Mouse (Mus musculus) cortical plate, adult 2 months (tissue): Measurements from ENCODE around the gene Ttpal. TPM values are rescaled to one million over a fixed set of nuclear protein-coding genes. Genes with fewer than 3 reads are reported as not detected.
"Not testable (repeated sequence)": the region's sequence is repeated elsewhere in the genome, so short reads cannot be mapped to it uniquely, and the experiment has no call there.

ENCODE experiments used
- H3K27ac ChIP-seq: fragments of 200-500 bp; 2 replicates; pipeline ENCODE4 v1.5.1; 2012; ENCODE audit warnings: low read length, control low read depth, inconsistent platforms; ENCODE audit not compliant: insufficient read depth
- H3K4me1 ChIP-seq: fragments of 200-500 bp; 2 replicates; pipeline ENCODE4 v1.6.1; 2011; ENCODE audit warnings: low read length; ENCODE audit not compliant: control insufficient read depth, insufficient read depth
- H3K4me3 ChIP-seq: fragments of 200-500 bp; 2 replicates; pipeline ENCODE4 v1.5.1; 2011; ENCODE audit warnings: mild to moderate bottlenecking, low read length, control low read depth; ENCODE audit not compliant: insufficient read depth
- CTCF ChIP-seq: fragments of 200-500 bp; IDR thresholded peaks from 2 replicates; pipeline ENCODE4 v1.5.1; 2011; ENCODE audit warnings: mild to moderate bottlenecking, control low read depth, low read length; ENCODE audit not compliant: insufficient read depth; ENCODE audit errors: extremely low read depth
- POLR2A ChIP-seq: fragments of 200-500 bp; IDR thresholded peaks from 2 replicates; pipeline ENCODE4 v1.6.1; 2011; ENCODE audit warnings: mild to moderate bottlenecking, low read length, control low read depth; ENCODE audit not compliant: insufficient read depth; ENCODE audit errors: extremely low read depth
- polyA plus RNA-seq: library from polyadenylated mRNA; depleted of rRNA; stranded (reverse); fragments of >200 nt; gene quantifications from 2 replicates; pipeline ENCODE4 v1.2.3, GENCODE M21; 2012

Ttpal gene
- polyA plus RNA-seq, 1 experiment, result 49.3 TPM

DNA sequence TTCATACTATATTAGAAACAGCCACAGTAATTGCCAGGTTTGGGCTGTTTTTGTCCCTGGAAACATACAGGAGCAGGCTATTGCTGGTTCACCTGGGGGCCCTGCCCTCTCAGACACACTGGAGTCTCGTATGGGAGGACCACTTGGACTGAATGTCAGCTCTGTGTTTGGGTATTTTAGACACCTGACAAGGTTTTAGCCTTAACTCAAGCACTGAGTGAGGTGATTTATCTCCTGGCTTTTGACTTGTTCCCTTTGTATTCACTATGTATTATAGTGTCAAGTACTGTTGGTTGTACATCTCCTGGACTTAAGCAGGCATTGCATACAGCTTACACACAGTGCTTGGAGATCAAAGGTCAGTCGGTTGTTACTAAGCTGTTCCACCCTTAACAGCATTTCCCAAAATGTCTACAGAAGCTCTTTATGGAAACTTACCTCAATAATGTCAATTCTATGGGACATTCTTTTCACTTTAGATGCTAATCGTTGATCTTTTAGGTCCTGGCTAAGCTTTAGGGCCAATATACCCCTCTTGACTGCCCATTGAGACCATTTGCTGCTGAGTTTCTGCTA lies 14.6 kb downstream of the Ttpal start:
- Histone ChIP-seq H3K4me3 (no peak overlapping the region), H3K4me1 (no peaks in the 10 kb centered on the region), H3K27ac (no peak overlapping the region)
- no peak for TF ChIP-seq CTCF
- no peak for TF ChIP-seq POLR2A

DNA sequence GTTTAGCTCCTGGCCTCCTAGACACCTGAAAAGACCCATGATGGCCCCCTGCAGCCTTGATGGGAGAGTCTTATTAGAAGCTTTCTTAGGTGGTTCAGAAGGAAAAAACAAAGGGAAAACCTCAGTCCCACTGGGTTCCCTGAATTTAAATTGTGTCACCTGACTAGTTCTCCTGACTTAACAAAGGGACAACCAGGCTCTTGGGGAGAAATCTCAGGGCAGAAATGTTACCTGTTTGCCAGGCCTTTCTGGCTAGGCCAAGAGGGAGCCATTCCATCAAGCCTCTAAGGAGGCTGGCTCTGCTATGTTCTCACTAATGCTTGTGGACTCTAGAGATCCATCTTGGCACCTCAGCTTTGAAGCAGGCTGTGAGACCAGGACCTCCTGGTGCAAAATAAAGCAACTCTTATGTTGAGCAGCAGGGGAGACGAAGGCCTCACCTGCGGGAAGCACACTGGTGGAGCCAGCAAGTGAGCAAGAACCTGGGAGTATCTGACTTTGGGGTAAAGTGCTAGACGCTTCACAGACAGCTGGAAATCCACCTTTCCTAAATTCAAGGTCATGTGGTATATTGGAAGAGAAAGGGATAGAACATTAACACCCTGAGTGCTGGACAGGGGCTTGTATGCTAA lies 15.2 kb downstream of the Ttpal start:
- H3K27ac ChIP-seq, result no peak overlapping the region
- no peaks in the 10 kb centered on the region for H3K4me1 ChIP-seq
- no peak overlapping the region for H3K4me3 ChIP-seq
- TF ChIP-seq POLR2A, result no peak
- TF ChIP-seq CTCF, result no peak

GRCm38 (mm10) chr2:163617874-163618273 lies 15.8 kb downstream of the Ttpal start:
- Histone ChIP-seq H3K4me3 (no peak overlapping the region), H3K4me1 (peaks cover 2% of the 10 kb centered on the region; the same call in 1 of the 2 replicates), H3K27ac (no peak overlapping the region)
- no peak for TF ChIP-seq POLR2A
- no peak for TF ChIP-seq CTCF

DNA sequence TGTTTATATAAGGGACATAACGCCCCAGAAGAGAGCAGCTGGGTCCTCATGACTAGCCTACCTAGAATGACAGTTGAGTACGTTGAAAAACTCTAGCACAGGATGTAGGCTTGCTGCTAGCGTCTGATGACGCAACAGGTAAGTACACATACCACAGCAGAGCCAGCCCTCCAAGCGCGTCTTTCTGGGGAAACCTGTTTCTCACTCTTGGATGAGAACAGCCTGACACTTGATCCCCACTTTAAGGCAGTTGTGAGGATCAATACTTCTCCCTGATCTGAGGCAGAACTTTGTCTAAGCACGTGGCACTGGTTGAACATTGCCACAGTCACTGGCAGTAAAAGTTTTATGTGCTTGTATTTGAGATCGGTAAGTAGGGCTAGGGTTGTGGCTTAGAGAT lies 18.3 kb downstream of the Ttpal start:
- H3K4me3 ChIP-seq, result no peak overlapping the region
- no peak for TF ChIP-seq POLR2A
- TF ChIP-seq CTCF, result no peak
- peaks cover 2% of the 10 kb centered on the region; the same call in 1 of the 2 replicates for H3K4me1 ChIP-seq
- no peak overlapping the region for H3K27ac ChIP-seq

GRCm38 (mm10) chr2:163621401-163621800 lies 19.3 kb downstream of the Ttpal start:
- H3K4me1 ChIP-seq, result not testable (repeated sequence)

GRCm38 (mm10) chr2:163631223-163631622 lies 29.1 kb downstream of the Ttpal start:
- TF ChIP-seq CTCF (no peak), POLR2A (no peak)
- no peak overlapping the region for H3K4me3 ChIP-seq

More at GRCm38 (mm10) chr2:163621401-163621800, 19.3 kb downstream of the Ttpal start:
- H3K4me3 ChIP-seq, H3K27ac ChIP-seq: not testable (repeated sequence)

GRCm38 (mm10) chr2:163631715-163632114 lies 29.6 kb downstream of the Ttpal start:
- no peaks in the 10 kb centered on the region for H3K4me1 ChIP-seq
- TF ChIP-seq POLR2A (no peak), CTCF (no peak)

More at GRCm38 (mm10) chr2:163631223-163631622, 29.1 kb downstream of the Ttpal start:
- Histone ChIP-seq H3K27ac (no peak overlapping the region), H3K4me1 (no peaks in the 10 kb centered on the region)

GRCm38 (mm10) chr2:163634211-163634610 lies 32.1 kb downstream of the Ttpal start:
- H3K27ac ChIP-seq, result no peak overlapping the region

More at GRCm38 (mm10) chr2:163631715-163632114, 29.6 kb downstream of the Ttpal start:
- Histone ChIP-seq H3K4me3 (no peak overlapping the region), H3K27ac (no peak overlapping the region)

GRCm38 (mm10) chr2:163636057-163636456 lies 33.9 kb downstream of the Ttpal start:
- no peak overlapping the region for H3K27ac ChIP-seq
- TF ChIP-seq POLR2A, result no peak
- TF ChIP-seq CTCF, result no peak
- H3K4me1 ChIP-seq, result peaks cover 12% of the 10 kb centered on the region; the same call in 1 of the 2 replicates
- no peak overlapping the region for H3K4me3 ChIP-seq

More at GRCm38 (mm10) chr2:163634211-163634610, 32.1 kb downstream of the Ttpal start:
- no peak overlapping the region for H3K4me3 ChIP-seq
- peaks cover 9% of the 10 kb centered on the region; the same call in 1 of the 2 replicates for H3K4me1 ChIP-seq
- TF ChIP-seq CTCF (no peak), POLR2A (no peak)

- no peak overlapping the region for H3K4me3 ChIP-seq
- no peak for TF ChIP-seq POLR2A
- no peak for TF ChIP-seq CTCF
- H3K4me1 ChIP-seq, result peaks cover 12% of the 10 kb centered on the region; the same call in 1 of the 2 replicates
- no peak overlapping the region for H3K27ac ChIP-seq
Observed at GRCm38 (mm10) chr2:163637655-163638266, 35.6 kb downstream of the Ttpal start.
